Mouse (Mus musculus) CH12.LX (cell line): ENCODE measurements around the gene Espn. TPM values are rescaled to one million over a fixed set of nuclear protein-coding genes. Genes with fewer than 3 reads are reported as not detected.

Source experiments
- DNase-seq: peaks from one replicate; pipeline ENCODE4 v3.0.0-alpha.2; 2013; ENCODE audit errors: extremely low read depth
- H3K27ac ChIP-seq: 2 replicates; pipeline ENCODE4 v1.5.1; 2012; ENCODE audit warnings: low read depth, mild to moderate bottlenecking, control low read depth, moderate library complexity; ENCODE audit not compliant: insufficient read depth
- H3K27me3 ChIP-seq: replicated peaks from 2 replicates; pipeline ENCODE3; 2012; ENCODE audit warnings: inconsistent platforms
- H3K36me3 ChIP-seq, 2 experiments: replicated peaks in 1 of 2; 2 replicates each; pipeline versions ENCODE3 to v1.6.1; 2012; ENCODE audit warnings: inconsistent platforms in 1 of 2, low read length in 1 of 2, mild to moderate bottlenecking in 1 of 2, mixed read lengths in 1 of 2, moderate library complexity in 1 of 2; ENCODE audit not compliant: control insufficient read depth in 1 of 2, insufficient read depth in 1 of 2
- H3K4me1 ChIP-seq, 2 experiments: 2 replicates each; pipeline ENCODE4 v1.6.1; 2012; ENCODE audit warnings: inconsistent platforms in 1 of 2, moderate library complexity in 1 of 2; ENCODE audit not compliant: insufficient read depth in 2 of 2, control insufficient read depth in 1 of 2
- H3K4me2 ChIP-seq: 2 replicates; pipeline ENCODE4 v1.6.1; 2012; ENCODE audit warnings: low read depth, mild to moderate bottlenecking, control low read depth; ENCODE audit not compliant: poor library complexity, insufficient read depth, severe bottlenecking
- H3K4me3 ChIP-seq, 3 experiments: fragments of 150-350 bp in 1 of 3; sonication (generic) in 1 of 3; replicated peaks in 1 of 3; 2 replicates each; pipeline versions ENCODE3 to v1.5.1; 2011 to 2012; ENCODE audit warnings: low read depth in 2 of 3, low read length in 2 of 3, mild to moderate bottlenecking in 2 of 3, moderate library complexity in 2 of 3, control low read depth in 1 of 3, improper control_type of control experiment in 1 of 3, inconsistent platforms in 1 of 3, mixed read lengths in 1 of 3; ENCODE audit not compliant: poor library complexity in 1 of 3
- H3K79me2 ChIP-seq: replicated peaks from 2 replicates; pipeline ENCODE4 v1.6.1; 2012; ENCODE audit warnings: mild to moderate bottlenecking, moderate library complexity; ENCODE audit not compliant: control insufficient read depth, poor library complexity, insufficient read depth, severe bottlenecking; ENCODE audit errors: extremely low read depth
- H3K9ac ChIP-seq: 2 replicates; pipeline ENCODE4 v1.6.1; 2012; ENCODE audit warnings: low read depth, mild to moderate bottlenecking, control low read depth, moderate library complexity; ENCODE audit not compliant: insufficient read depth
- H3K9me3 ChIP-seq: replicated peaks from 2 replicates; pipeline ENCODE3; 2012; ENCODE audit warnings: low read length, inconsistent platforms, mixed read lengths
- BHLHE40 ChIP-seq: IDR thresholded peaks from 2 replicates; pipeline ENCODE4 v1.6.1; 2011; ENCODE audit warnings: mild to moderate bottlenecking, low read depth, low read length, improper control_type of control experiment
- CHD1 ChIP-seq: IDR thresholded peaks from 2 replicates; pipeline ENCODE4 v1.6.1; 2012; ENCODE audit warnings: low read depth, low read length, improper control_type of control experiment, inconsistent platforms
- CHD2 ChIP-seq: IDR thresholded peaks from 2 replicates; pipeline ENCODE4 v1.6.1; 2011; ENCODE audit warnings: low read length, improper control_type of control experiment
- CTCF ChIP-seq, 2 experiments: IDR thresholded peaks in 1 of 2; conservative IDR thresholded peaks in 1 of 2; 2 replicates each; pipeline ENCODE4 v1.5.1; 2011 to 2012; ENCODE audit warnings: low read depth in 2 of 2, low read length in 2 of 2, improper control_type of control experiment in 1 of 2, inconsistent platforms in 1 of 2, mild to moderate bottlenecking in 1 of 2, moderate library complexity in 1 of 2
- E2F4 ChIP-seq: IDR thresholded peaks from 2 replicates; pipeline ENCODE4 v1.6.1; 2011; ENCODE audit warnings: low read depth, low read length, improper control_type of control experiment; ENCODE audit not compliant: insufficient replicate concordance
- ELF1 ChIP-seq: IDR thresholded peaks from 2 replicates; pipeline ENCODE4 v1.6.1; 2014; ENCODE audit warnings: low read depth, mild to moderate bottlenecking, inconsistent platforms, low read length, improper control_type of control experiment
- EP300 ChIP-seq: IDR thresholded peaks from 2 replicates; pipeline ENCODE4 v1.6.1; 2011; ENCODE audit warnings: low read length, improper control_type of control experiment
- ETS1 ChIP-seq: conservative IDR thresholded peaks from 2 replicates; pipeline ENCODE4 v1.6.1; 2012; ENCODE audit warnings: low read depth, mild to moderate bottlenecking, inconsistent platforms, low read length, improper control_type of control experiment, moderate library complexity
- GABPA ChIP-seq: IDR thresholded peaks from 2 replicates; pipeline ENCODE4 v1.6.1; 2012; ENCODE audit warnings: low read depth, low read length, improper control_type of control experiment, inconsistent platforms; ENCODE audit not compliant: insufficient replicate concordance
- HCFC1 ChIP-seq: IDR thresholded peaks from 2 replicates; pipeline ENCODE4 v1.6.1; 2012; ENCODE audit warnings: low read depth, mild to moderate bottlenecking, inconsistent platforms, low read length, improper control_type of control experiment
- IRF4 ChIP-seq: IDR thresholded peaks from 2 replicates; pipeline ENCODE4 v1.6.1; 2014; ENCODE audit warnings: low read depth, mild to moderate bottlenecking, inconsistent platforms, low read length, improper control_type of control experiment
- JUN ChIP-seq: IDR thresholded peaks from 2 replicates; pipeline ENCODE4 v1.6.1; 2011; ENCODE audit warnings: low read depth, mild to moderate bottlenecking, low read length, improper control_type of control experiment, moderate library complexity; ENCODE audit not compliant: insufficient read depth
- JUND ChIP-seq: conservative IDR thresholded peaks from 2 replicates; pipeline ENCODE4 v1.6.1; 2011; ENCODE audit warnings: low read depth, low read length, improper control_type of control experiment
- KAT2A ChIP-seq: IDR thresholded peaks from 2 replicates; pipeline ENCODE4 v1.6.1; 2012; ENCODE audit warnings: low read length, improper control_type of control experiment, inconsistent platforms; ENCODE audit not compliant: insufficient replicate concordance
- MAFK ChIP-seq: IDR thresholded peaks from 2 replicates; pipeline ENCODE4 v1.6.1; 2011; ENCODE audit warnings: low read length, improper control_type of control experiment; ENCODE audit not compliant: insufficient replicate concordance
- MAX ChIP-seq: IDR thresholded peaks from 2 replicates; pipeline ENCODE4 v1.6.1; 2011; ENCODE audit warnings: low read length, improper control_type of control experiment
- MAZ ChIP-seq: IDR thresholded peaks from 2 replicates; pipeline ENCODE4 v1.6.1; 2012; ENCODE audit warnings: low read depth, mild to moderate bottlenecking, inconsistent platforms, low read length, improper control_type of control experiment, moderate library complexity
- MEF2A ChIP-seq: IDR thresholded peaks from 2 replicates; pipeline ENCODE4 v1.6.1; 2014; ENCODE audit warnings: low read depth, mild to moderate bottlenecking, inconsistent platforms, low read length, improper control_type of control experiment, borderline replicate concordance
- MXI1 ChIP-seq: IDR thresholded peaks from 2 replicates; pipeline ENCODE4 v1.6.1; 2011; ENCODE audit warnings: mild to moderate bottlenecking, low read depth, low read length, improper control_type of control experiment
- MYC ChIP-seq: IDR thresholded peaks from 2 replicates; pipeline ENCODE4 v1.6.1; 2011; ENCODE audit warnings: low read depth, mild to moderate bottlenecking, improper control_type of control experiment, low read length
- NELFE ChIP-seq: IDR thresholded peaks from 2 replicates; pipeline ENCODE4 v1.6.1; 2011; ENCODE audit warnings: low read depth, low read length, improper control_type of control experiment
- NRF1 ChIP-seq: IDR thresholded peaks from 2 replicates; pipeline ENCODE4 v1.6.1; 2014; ENCODE audit warnings: low read depth, mild to moderate bottlenecking, inconsistent platforms, low read length, improper control_type of control experiment, moderate library complexity
- PAX5 ChIP-seq: IDR thresholded peaks from 2 replicates; pipeline ENCODE4 v1.6.1; 2012; ENCODE audit warnings: low read length, inconsistent platforms, mixed read lengths
- POLR2A ChIP-seq: IDR thresholded peaks from 2 replicates; pipeline ENCODE4 v1.6.1; 2011; ENCODE audit warnings: low read depth, mild to moderate bottlenecking, improper control_type of control experiment, low read length
- POLR2AphosphoS2 ChIP-seq: IDR thresholded peaks from 2 replicates; pipeline ENCODE4 v1.6.1; 2011; ENCODE audit warnings: low read depth, low read length, improper control_type of control experiment
- RAD21 ChIP-seq: IDR thresholded peaks from 2 replicates; pipeline ENCODE4 v1.6.1; 2011; ENCODE audit warnings: low read depth, mild to moderate bottlenecking, low read length, improper control_type of control experiment, moderate library complexity
- RCOR1 ChIP-seq: conservative IDR thresholded peaks from 2 replicates; pipeline ENCODE4 v1.6.1; 2012; ENCODE audit warnings: low read depth, mild to moderate bottlenecking, inconsistent platforms, low read length, improper control_type of control experiment
- SIN3A ChIP-seq: IDR thresholded peaks from 2 replicates; pipeline ENCODE4 v1.6.1; 2012; ENCODE audit warnings: low read length, improper control_type of control experiment, inconsistent platforms
- SMC3 ChIP-seq: IDR thresholded peaks from 2 replicates; pipeline ENCODE4 v1.6.1; 2011; ENCODE audit warnings: low read depth, low read length, improper control_type of control experiment
- TBP ChIP-seq: conservative IDR thresholded peaks from 2 replicates; pipeline ENCODE4 v1.6.1; 2011; ENCODE audit warnings: low read depth, low read length, improper control_type of control experiment
- TCF12 ChIP-seq: IDR thresholded peaks from 2 replicates; pipeline ENCODE4 v1.6.1; 2014; ENCODE audit warnings: low read depth, mild to moderate bottlenecking, inconsistent platforms, low read length, improper control_type of control experiment
- UBTF ChIP-seq: IDR thresholded peaks from 2 replicates; pipeline ENCODE4 v1.6.1; 2012; ENCODE audit warnings: low read depth, mild to moderate bottlenecking, inconsistent platforms, low read length, improper control_type of control experiment, moderate library complexity
- USF1 ChIP-seq: IDR thresholded peaks from 2 replicates; pipeline ENCODE4 v1.6.1; 2014; ENCODE audit warnings: low read depth, mild to moderate bottlenecking, inconsistent platforms, low read length, improper control_type of control experiment
- USF2 ChIP-seq: conservative IDR thresholded peaks from 2 replicates; pipeline ENCODE4 v1.6.1; 2011; ENCODE audit warnings: low read depth, low read length, improper control_type of control experiment
- ZC3H11A ChIP-seq: IDR thresholded peaks from 2 replicates; pipeline ENCODE4 v1.6.1; 2012; ENCODE audit warnings: low read depth, mild to moderate bottlenecking, inconsistent platforms, low read length, improper control_type of control experiment
- ZKSCAN1 ChIP-seq: IDR thresholded peaks from 2 replicates; pipeline ENCODE4 v1.6.1; 2012; ENCODE audit warnings: low read depth, inconsistent platforms, low read length, improper control_type of control experiment, borderline replicate concordance
- ZMIZ1 ChIP-seq: IDR thresholded peaks from 2 replicates; pipeline ENCODE4 v1.6.1; 2012; ENCODE audit warnings: low read depth, mild to moderate bottlenecking, inconsistent platforms, low read length, improper control_type of control experiment
- ZNF384 ChIP-seq: IDR thresholded peaks from 2 replicates; pipeline ENCODE4 v1.6.1; 2012; ENCODE audit warnings: low read depth, low read length, improper control_type of control experiment, inconsistent platforms
- dilution Hi-C: fragments of 300-500 bp; cut with MboI; formaldehyde crosslinking; loops from 2 replicates; pipeline ENCODE4 v1.14.3; 2020; ENCODE audit warnings: low sequenced_read_pairs; ENCODE audit not compliant: extremely low pct_unique_long_range_greater_than_20kb, extremely low pct_ligation_motif_present
- in situ Hi-C: fragments of 300-500 bp; cut with MboI; formaldehyde crosslinking; loops from 3 replicates; pipeline ENCODE4 v1.14.3; 2019; ENCODE audit warnings: low sequenced_read_pairs, low pct_ligation_motif_present, low pct_unique_long_range_greater_than_20kb, mixed read lengths
- polyA plus RNA-seq: library from polyadenylated mRNA; unstranded; fragments of >175 nt; gene quantifications from 2 replicates; pipeline ENCODE4 v1.2.1, GENCODE M21; 2012; ENCODE audit warnings: low read depth; ENCODE audit not compliant: insufficient read length
- total RNA-seq, 2 experiments: library from RNA; depleted of rRNA; stranded (reverse); fragments of 300-350 nt in 1 of 2; fragments of >200 nt in 1 of 2; gene quantifications; 2 replicates each; pipeline ENCODE4 v1.2.3; 2012 to 2014

The Espn gene
- total and polyA plus RNA-seq, 3 experiments = 0.25 TPM; not detected in 2

DNA sequence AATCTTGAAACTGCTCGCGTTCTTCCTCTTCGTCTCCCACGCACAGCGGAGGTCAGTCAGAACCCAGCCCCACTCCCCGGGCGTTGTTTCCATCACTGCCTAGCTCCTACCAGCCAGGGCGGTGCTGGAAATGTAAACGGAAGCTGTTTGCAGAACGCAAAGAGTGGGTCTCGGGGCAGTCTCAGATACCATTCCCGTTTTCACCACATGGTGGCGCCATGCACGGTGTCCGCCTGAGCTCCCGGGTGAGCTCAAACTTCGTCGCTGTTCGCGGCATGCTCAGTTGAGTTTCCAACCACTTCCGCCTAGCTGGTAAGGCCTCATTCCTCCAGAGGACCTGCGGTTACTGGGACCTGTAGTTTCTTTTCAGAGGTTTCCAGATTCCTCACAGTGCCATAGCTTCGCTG lies 1.6 kb upstream of the Espn start:
- H3K79me2 ChIP-seq = no peaks in the 10 kb centered on the region
- no peak overlapping the region for H3K4me3 ChIP-seq
- no peak overlapping the region for H3K9ac ChIP-seq
- H3K27ac ChIP-seq = no peak overlapping the region
- dilution Hi-C loops = no loop called here
- H3K9me3 ChIP-seq = peaks cover 6% of the 10 kb centered on the region
- peak; percentile 95 for DNase-seq
- peak; percentile 79 to 89 for TF ChIP-seq CTCF (conservative IDR thresholded peaks at IDR 0.05 in 1 of 2, IDR thresholded peaks at IDR 0.05 in 1 of 2; ENCODE audit: low read depth in 2 of 2, low read length in 2 of 2)
- peak; percentile 53; the same call in 1 of the 2 replicates for TF ChIP-seq TCF12
- no peak; the same call in 1 of the 2 replicates for TF ChIP-seq USF2
- peak; percentile 78 for TF ChIP-seq HCFC1
- TF ChIP-seq MXI1 = no peak; the same call in 1 of the 2 replicates
- TF ChIP-seq ZNF384 = no peak
- TF ChIP-seq NELFE = no peak
- peak; percentile 42; the same call in 1 of the 2 replicates for TF ChIP-seq ETS1
- peak; percentile 71; the same call in 1 of the 2 replicates for TF ChIP-seq MAFK
- no peak for TF ChIP-seq ZKSCAN1
- TF ChIP-seq EP300 = peak; percentile 70
- no peak for TF ChIP-seq USF1
- TF ChIP-seq MEF2A = peak; percentile 72; the same call in 1 of the 2 replicates
- no peak for TF ChIP-seq MAZ
- TF ChIP-seq KAT2A = 0 out of 2 replicates have a peak, but pooled peaks have one; percentile 28
- TF ChIP-seq JUND = peak; percentile 52; the same call in 1 of the 2 replicates
- TF ChIP-seq RAD21 = peak; percentile 42
- no peak for TF ChIP-seq POLR2AphosphoS2
- no peak for TF ChIP-seq GABPA
- TF ChIP-seq IRF4 = peak; percentile 81
- TF ChIP-seq MYC = peak; percentile 76
- peak; percentile 41; the same call in 1 of the 2 replicates for TF ChIP-seq POLR2A
- no peak for TF ChIP-seq CHD1
- 0 out of 2 replicates have a peak, but pooled peaks have one; percentile 21 for TF ChIP-seq E2F4
- no peak for TF ChIP-seq CHD2
- TF ChIP-seq SIN3A = no peak
- TF ChIP-seq ZMIZ1 = no peak
- TF ChIP-seq MAX = peak; percentile 95
- peak; percentile 95 for TF ChIP-seq UBTF
- TF ChIP-seq ZC3H11A = no peak
- TF ChIP-seq TBP = peak; percentile 93
- TF ChIP-seq RCOR1 = no peak
- TF ChIP-seq ELF1 = peak; percentile 89
- peak; percentile 53 for TF ChIP-seq SMC3
- TF ChIP-seq JUN = no peak
- TF ChIP-seq NRF1 = peak; percentile 62
- no peak for TF ChIP-seq PAX5
- peak; percentile 70 for TF ChIP-seq BHLHE40
- peaks cover 77% of the 10 kb centered on the region for H3K27me3 ChIP-seq
- H3K36me3 ChIP-seq = no peaks in the 10 kb centered on the region
- H3K4me1 ChIP-seq = peaks cover 11 to 21% of the 10 kb centered on the region in 2 experiments
- in situ Hi-C loops = no loop called here
- H3K4me2 ChIP-seq = peak overlapping the region; percentile 60
